Mouse (Mus musculus) forebrain, embryonic 10.5 days (tissue): ENCODE measurements at regions not wholly inside any gene's neighbourhood (a gene's known extent, or its start where the extent isn't known, plus 50 kb on each side); places are given as distances from the start of the nearest gene placed in this dataset.

Experiments used
- DNase-seq: peaks from one replicate; pipeline ENCODE4 v3.0.0-alpha.2; 2017; ENCODE audit warnings: low spot score; ENCODE audit errors: extremely low spot score
- H3K27ac ChIP-seq: fragments of 300-500 bp; sonication (generic); 2 replicates; pipeline ENCODE4 v1.5.1; 2016; ENCODE audit warnings: mild to moderate bottlenecking
- H3K27me3 ChIP-seq: fragments of 300-500 bp; sonication (generic); 2 replicates; pipeline ENCODE4 v1.6.1; 2016; ENCODE audit warnings: mild to moderate bottlenecking; ENCODE audit not compliant: poor library complexity, severe bottlenecking
- H3K36me3 ChIP-seq: fragments of 300-500 bp; sonication (generic); replicated peaks from 2 replicates; pipeline ENCODE4 v1.6.1; 2016; ENCODE audit warnings: mild to moderate bottlenecking, moderate library complexity
- H3K4me1 ChIP-seq: fragments of 300-500 bp; sonication (generic); 2 replicates; pipeline ENCODE4 v1.6.1; 2016
- H3K4me3 ChIP-seq: fragments of 300-500 bp; sonication (generic); 2 replicates; pipeline ENCODE4 v1.5.1; 2016; ENCODE audit warnings: mild to moderate bottlenecking, moderate library complexity
- H3K9me3 ChIP-seq: fragments of 300-500 bp; sonication (generic); 2 replicates; pipeline ENCODE4 v1.6.1; 2016; ENCODE audit warnings: mild to moderate bottlenecking, moderate library complexity
- WGBS: fragments of 180-500 bp; shearing (Covaris S2); methylation state at CpG from one replicate; pipeline ENCODE4 v1.1.7; 2016; 5-methylcytosine and 5-hydroxymethylcytosine counted together

DNA sequence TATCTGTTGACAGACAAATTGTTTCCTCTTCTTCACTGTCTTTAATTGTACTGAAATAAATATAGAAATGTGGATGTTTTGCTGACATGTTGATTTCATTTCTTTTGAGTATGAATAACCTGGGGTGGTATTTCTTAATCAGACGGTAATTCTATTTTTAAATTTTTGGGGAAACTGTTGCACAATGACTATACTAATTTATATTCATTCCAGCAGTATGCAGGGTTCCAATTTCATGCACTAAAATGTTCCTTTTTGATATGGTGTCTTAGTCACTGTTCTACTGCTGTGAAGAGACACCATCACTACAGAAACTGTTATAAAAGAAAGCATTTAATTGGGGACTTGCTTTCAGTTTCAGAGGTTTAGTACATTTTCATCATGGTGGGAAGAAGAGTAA lies 119.2 kb upstream of the Paip1 start:
- no peak for DNase-seq
- Histone ChIP-seq H3K9me3 (no peaks in the 10 kb centered on the region), H3K27me3 (no peaks in the 10 kb centered on the region), H3K4me1 (no peaks in the 10 kb centered on the region), H3K27ac (no peak overlapping the region), H3K36me3 (no peaks in the 10 kb centered on the region), H3K4me3 (no peak overlapping the region)
- WGBS, result 93% methylated on average over 1 of the region's 1 CpGs

GRCm38 (mm10) chr13:119310013-119310412 lies 118.4 kb upstream of the Paip1 start:
- H3K36me3 ChIP-seq, result no peaks in the 10 kb centered on the region
- H3K27me3 ChIP-seq, result no peaks in the 10 kb centered on the region
- no peaks in the 10 kb centered on the region for H3K9me3 ChIP-seq
- no peaks in the 10 kb centered on the region for H3K4me1 ChIP-seq
- no peak overlapping the region for H3K27ac ChIP-seq
- H3K4me3 ChIP-seq, result no peak overlapping the region
- 93% methylated on average over 3 of the region's 3 CpGs for WGBS
- DNase-seq, result no peak

DNA sequence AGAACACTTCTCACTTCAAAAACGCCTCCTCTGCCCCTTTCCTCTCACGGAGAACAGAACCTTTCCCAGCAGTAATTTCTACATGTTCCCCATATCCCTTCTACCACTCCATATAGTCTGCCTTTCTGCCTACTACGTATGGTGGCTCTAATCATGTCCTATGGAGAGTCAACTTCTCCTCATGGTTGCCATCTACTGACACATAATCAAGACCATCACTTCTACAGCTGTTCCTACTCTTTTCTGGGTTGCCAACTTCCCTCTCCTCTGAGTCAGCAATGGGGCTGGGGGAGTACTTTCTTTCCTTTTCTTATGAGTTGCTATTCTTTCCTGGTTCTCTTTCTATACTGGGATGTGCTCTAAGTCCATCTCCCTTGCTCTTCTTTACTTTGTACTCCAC lies 114.0 kb upstream of the Paip1 start:
- no peak overlapping the region for H3K4me3 ChIP-seq
- WGBS, result 79% methylated on average over 3 of the region's 3 CpGs
- H3K27me3 ChIP-seq, result no peaks in the 10 kb centered on the region
- DNase-seq, result no peak
- no peaks in the 10 kb centered on the region for H3K4me1 ChIP-seq
- no peaks in the 10 kb centered on the region for H3K36me3 ChIP-seq
- H3K9me3 ChIP-seq, result no peaks in the 10 kb centered on the region
- no peak overlapping the region for H3K27ac ChIP-seq

- Histone ChIP-seq H3K36me3 (no peaks in the 10 kb centered on the region), H3K27ac (no peak overlapping the region), H3K4me3 (no peak overlapping the region), H3K9me3 (no peaks in the 10 kb centered on the region), H3K4me1 (no peaks in the 10 kb centered on the region), H3K27me3 (no peaks in the 10 kb centered on the region)
- WGBS, result 93% methylated on average over 1 of the region's 1 CpGs
- DNase-seq, result no peak
Observed at GRCm38 (mm10) chr13:119318358-119318757, 110.0 kb upstream of the Paip1 start.

GRCm38 (mm10) chr13:119325510-119325909 lies 102.9 kb upstream of the Paip1 start:
- Histone ChIP-seq H3K9me3 (no peaks in the 10 kb centered on the region), H3K27me3 (no peaks in the 10 kb centered on the region), H3K4me1 (no peaks in the 10 kb centered on the region), H3K4me3 (no peak overlapping the region), H3K36me3 (no peaks in the 10 kb centered on the region), H3K27ac (no peak overlapping the region)
- no peak for DNase-seq
- 96% methylated on average over 2 of the region's 2 CpGs for WGBS

DNA sequence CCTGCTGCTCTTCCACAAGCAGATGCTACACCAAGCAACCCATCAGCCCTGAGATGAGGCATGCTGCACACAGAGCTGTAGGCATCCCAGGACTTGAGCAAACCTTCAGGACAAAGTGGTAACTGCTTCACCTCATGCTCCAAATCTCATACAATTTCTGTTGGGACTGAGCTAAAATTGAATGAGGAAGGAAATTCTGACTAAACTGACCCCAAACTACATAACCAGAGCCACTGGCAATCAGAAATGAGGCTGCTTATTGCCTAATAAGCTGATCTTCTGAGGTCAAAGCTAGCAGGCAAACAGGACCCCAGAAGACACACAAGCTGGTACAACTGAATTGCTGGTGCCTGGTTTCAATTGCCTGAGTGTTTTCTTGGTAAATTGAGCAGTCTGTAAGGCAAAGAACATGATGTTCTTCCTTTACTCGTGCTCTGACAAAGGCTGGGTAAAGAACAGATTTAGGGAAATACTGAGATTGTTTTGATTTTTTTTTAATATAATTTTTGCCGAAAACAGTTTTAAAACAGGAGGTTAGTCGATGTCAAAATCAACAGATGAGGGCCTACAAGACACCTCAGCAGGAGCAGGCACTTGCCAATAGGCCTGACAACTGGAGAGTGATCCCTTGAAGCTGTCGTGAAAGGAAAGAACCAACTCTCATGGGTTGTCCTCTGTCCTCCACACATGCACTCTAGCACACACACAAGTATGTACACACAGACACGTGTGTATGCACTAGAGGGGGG lies 101.3 kb upstream of the Paip1 start:
- no peak for DNase-seq
- Histone ChIP-seq H3K27ac (no peak overlapping the region), H3K9me3 (no peaks in the 10 kb centered on the region), H3K4me3 (no peak overlapping the region), H3K36me3 (no peaks in the 10 kb centered on the region), H3K27me3 (no peaks in the 10 kb centered on the region), H3K4me1 (no peaks in the 10 kb centered on the region)
- WGBS, result 75% methylated on average over 5 of the region's 5 CpGs

- H3K4me3 ChIP-seq, result no peak overlapping the region
- no peak for DNase-seq
- 94% methylated on average over 4 of the region's 4 CpGs for WGBS
Observed at GRCm38 (mm10) chr13:119328731-119329130, 99.7 kb upstream of the Paip1 start.

GRCm38 (mm10) chr13:119331815-119332214 lies 96.6 kb upstream of the Paip1 start:
- H3K4me3 ChIP-seq, result no peak overlapping the region
- no peak for DNase-seq
- H3K4me1 ChIP-seq, result no peaks in the 10 kb centered on the region
- H3K27ac ChIP-seq, result no peak overlapping the region
- H3K9me3 ChIP-seq, result no peaks in the 10 kb centered on the region
- no peaks in the 10 kb centered on the region for H3K27me3 ChIP-seq
- peaks cover 19% of the 10 kb centered on the region for H3K36me3 ChIP-seq
- WGBS, result 94% methylated on average over 3 of the region's 3 CpGs

More at GRCm38 (mm10) chr13:119328731-119329130, 99.7 kb upstream of the Paip1 start:
- H3K36me3 ChIP-seq, result no peaks in the 10 kb centered on the region
- H3K27ac ChIP-seq, result no peak overlapping the region
- no peaks in the 10 kb centered on the region for H3K27me3 ChIP-seq
- no peaks in the 10 kb centered on the region for H3K9me3 ChIP-seq
- no peaks in the 10 kb centered on the region for H3K4me1 ChIP-seq

DNA sequence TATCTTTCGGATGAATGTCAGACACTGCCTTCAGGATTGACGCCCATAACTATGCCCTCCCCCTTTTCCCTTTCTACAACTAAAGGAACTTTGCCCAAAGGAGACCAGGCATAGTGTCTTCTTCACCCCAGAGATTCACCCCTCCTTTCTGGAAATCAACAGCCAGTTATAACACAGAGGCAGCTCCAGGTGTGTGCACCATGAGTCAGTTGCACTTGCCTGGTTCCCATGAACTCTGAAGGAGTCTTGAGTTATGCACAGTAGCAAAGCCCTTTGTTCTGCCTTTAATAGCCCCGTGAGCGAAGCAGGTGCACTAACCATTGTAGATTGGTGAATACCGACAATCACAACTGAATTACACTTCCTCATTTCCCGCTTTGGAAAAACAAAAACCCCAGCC lies 94.5 kb upstream of the Paip1 start:
- H3K4me1 ChIP-seq, result no peaks in the 10 kb centered on the region
- no peaks in the 10 kb centered on the region for H3K27me3 ChIP-seq
- H3K27ac ChIP-seq, result no peak overlapping the region
- DNase-seq, result no peak
- H3K9me3 ChIP-seq, result no peaks in the 10 kb centered on the region
- peaks cover 33% of the 10 kb centered on the region for H3K36me3 ChIP-seq
- 89% methylated on average over 6 of the region's 6 CpGs for WGBS
- H3K4me3 ChIP-seq, result no peak overlapping the region

DNA sequence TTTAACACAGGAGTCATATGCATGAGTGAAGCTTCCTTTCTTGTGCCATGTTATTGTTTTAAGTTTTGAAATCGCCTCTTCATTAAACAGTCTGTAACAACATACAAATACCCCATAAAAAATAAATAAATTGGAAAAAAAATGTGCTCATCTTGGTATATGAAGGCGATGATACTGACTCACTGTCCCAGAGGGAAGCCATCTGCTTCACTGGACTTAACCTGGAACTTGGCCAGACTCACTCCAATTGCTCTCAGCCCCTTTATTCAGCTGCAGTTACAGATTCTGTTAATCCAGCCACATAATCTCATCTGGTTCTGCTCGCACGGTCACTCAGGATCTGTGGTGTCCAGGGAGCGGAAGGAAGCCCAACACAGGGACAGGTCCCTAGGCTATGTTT lies 90.5 kb upstream of the Paip1 start:
- H3K36me3 ChIP-seq, result peaks cover 33% of the 10 kb centered on the region
- H3K9me3 ChIP-seq, result no peaks in the 10 kb centered on the region
- no peaks in the 10 kb centered on the region for H3K27me3 ChIP-seq
- no peak overlapping the region for H3K27ac ChIP-seq
- DNase-seq, result no peak
- 94% methylated on average over 5 of the region's 5 CpGs for WGBS
- no peak overlapping the region for H3K4me3 ChIP-seq
- H3K4me1 ChIP-seq, result no peaks in the 10 kb centered on the region

DNA sequence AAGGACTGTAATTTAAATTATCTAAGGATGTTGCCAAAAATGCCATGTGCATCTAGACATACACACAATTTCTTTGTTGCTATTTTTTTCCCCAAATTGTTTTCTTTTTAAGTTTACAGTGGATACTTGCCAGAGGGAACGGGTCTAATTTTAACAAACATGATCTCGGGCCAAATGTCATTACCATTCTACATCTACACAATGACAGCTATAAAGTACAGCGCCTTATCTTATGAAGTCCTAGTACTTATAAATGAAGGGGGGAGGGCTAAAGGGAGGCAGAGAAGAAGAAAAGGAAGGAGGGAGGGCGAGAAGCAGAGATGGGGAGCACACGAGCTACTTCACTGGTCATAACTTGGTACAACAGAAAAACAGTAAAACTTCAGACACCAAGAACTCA lies 89.4 kb upstream of the Paip1 start:
- H3K27me3 ChIP-seq, result no peaks in the 10 kb centered on the region
- DNase-seq, result no peak
- peaks cover 33% of the 10 kb centered on the region for H3K36me3 ChIP-seq
- H3K9me3 ChIP-seq, result no peaks in the 10 kb centered on the region
- no peaks in the 10 kb centered on the region for H3K4me1 ChIP-seq
- no peak overlapping the region for H3K4me3 ChIP-seq
- H3K27ac ChIP-seq, result no peak overlapping the region
- WGBS, result 92% methylated on average over 5 of the region's 5 CpGs

DNA sequence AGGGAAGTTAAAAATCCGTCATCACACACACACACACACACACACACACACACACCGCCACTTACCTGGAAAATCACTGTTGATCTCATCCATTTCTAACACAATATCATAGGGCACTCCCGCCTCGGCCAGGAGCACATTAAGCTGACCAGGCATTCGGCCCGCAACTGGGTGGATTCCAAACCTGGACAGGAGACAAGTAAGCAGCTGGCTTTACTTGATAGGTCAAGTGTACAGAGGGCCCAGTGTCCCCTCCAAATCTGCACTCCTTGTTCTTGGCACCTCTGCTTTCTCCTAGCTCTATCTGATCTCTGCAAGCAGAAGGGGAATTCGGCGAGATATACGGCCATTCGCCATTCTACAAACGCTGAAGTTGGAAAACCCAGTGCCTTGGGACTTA lies 88.6 kb upstream of the Paip1 start:
- H3K27me3 ChIP-seq, result no peaks in the 10 kb centered on the region
- WGBS, result 95% methylated on average over 11 of the region's 11 CpGs

GRCm38 (mm10) chr13:119341833-119342232 lies 86.6 kb upstream of the Paip1 start:
- Histone ChIP-seq H3K36me3 (peaks cover 14% of the 10 kb centered on the region), H3K4me1 (no peaks in the 10 kb centered on the region), H3K27me3 (no peaks in the 10 kb centered on the region), H3K9me3 (no peaks in the 10 kb centered on the region), H3K27ac (no peak overlapping the region), H3K4me3 (no peak overlapping the region)
- DNase-seq, result peak; percentile 52
- WGBS, result 34% methylated on average over 2 of the region's 2 CpGs

More for the DNA sequence above, 88.6 kb upstream of the Paip1 start:
- Histone ChIP-seq H3K36me3 (peaks cover 31% of the 10 kb centered on the region), H3K9me3 (no peaks in the 10 kb centered on the region), H3K27ac (no peak overlapping the region), H3K4me1 (no peaks in the 10 kb centered on the region), H3K4me3 (no peak overlapping the region)
- no peak for DNase-seq

DNA sequence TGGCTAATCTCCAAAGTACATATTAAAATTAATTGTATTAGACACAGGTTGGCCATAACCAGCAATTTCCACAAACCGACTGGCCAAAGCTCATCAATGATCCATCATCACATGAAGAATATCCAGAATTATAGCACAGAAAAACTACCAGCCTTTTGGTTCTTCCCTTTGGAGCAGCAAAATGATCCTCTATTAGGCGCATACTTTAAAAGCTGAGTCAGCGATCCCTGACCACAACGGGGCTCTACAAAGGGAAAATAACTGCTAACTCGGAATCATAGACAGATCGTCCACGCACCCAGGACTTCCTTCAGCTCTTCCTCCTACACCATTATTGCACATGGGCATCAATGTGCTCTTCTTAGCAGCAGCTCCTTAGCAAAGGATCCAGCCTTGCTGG lies 85.6 kb upstream of the Paip1 start:
- H3K27ac ChIP-seq, result no peak overlapping the region
- H3K27me3 ChIP-seq, result no peaks in the 10 kb centered on the region
- no peak overlapping the region for H3K4me3 ChIP-seq
- no peak for DNase-seq
- peaks cover 8% of the 10 kb centered on the region for H3K36me3 ChIP-seq
- no peaks in the 10 kb centered on the region for H3K4me1 ChIP-seq
- WGBS, result 96% methylated on average over 7 of the region's 7 CpGs
- no peaks in the 10 kb centered on the region for H3K9me3 ChIP-seq
